Mouse (Mus musculus) monocyte, adult 5-6 weeks (primary cell): ENCODE measurements around the gene Ang. TPM values are rescaled to one million over a fixed set of nuclear protein-coding genes. Genes with fewer than 3 reads are reported as not detected.
A peak's percentile ranks its signal among the peaks of the same experiment; 100 is the strongest.

ENCODE experiments used
- ATAC-seq: fragments of 153-309, 156-312 bp; replicated peaks from 2 replicates; pipeline ENCODE4 v1.8.0; 2017; ENCODE audit warnings: mild to moderate bottlenecking; ENCODE audit not compliant: low TSS enrichment, insufficient number of reproducible peaks, severe bottlenecking, poor library complexity, low FRiP score
- total RNA-seq: library from RNA; stranded (forward); fragments of 200-1000, 200-491, 200-594 nt; gene quantifications from 3 replicates; pipeline ENCODE4 v1.2.3, GENCODE M21; 2017

Gene Ang
- total RNA-seq, result 0.75 to 1.2 TPM in 2 of 3 replicates, not detected in the other

- no peak for ATAC-seq
Measured at GRCm38 (mm10) chr14:51090921-51091900, at the start of gene Ang, which contains the start of gene Rnase4. Gene Ang (plus strand): TSS chr14:51091150. Gene Rnase4 (plus strand): TSS chr14:51091077.

GRCm38 (mm10) chr14:51041769-51042168, 49.2 kb upstream of the Ang start, which contains the start of gene Rnase9:
Gene Rnase9 (minus strand): TSS chr14:51041869.
- ATAC-seq, result no peak

- no peak for ATAC-seq
Measured at GRCm38 (mm10) chr14:51047846-51048245, 43.1 kb upstream of the Ang start.

GRCm38 (mm10) chr14:51050063-51050462, 40.9 kb upstream of the Ang start, which contains the start of gene Rnase11:
Gene Rnase11 (minus strand): TSS chr14:51050163.
- ATAC-seq, result no peak

- no peak for ATAC-seq
Measured at GRCm38 (mm10) chr14:51051941-51052340, 39.0 kb upstream of the Ang start.

- no peak for ATAC-seq
Measured at GRCm38 (mm10) chr14:51053176-51053575, 37.8 kb upstream of the Ang start.

- no peak for ATAC-seq
Measured at GRCm38 (mm10) chr14:51054243-51055237, 36.4 kb upstream of the Ang start.

- ATAC-seq, result 0 out of 2 replicates have a peak, but pooled peaks have one; percentile 19
Measured at GRCm38 (mm10) chr14:51057401-51057831, 33.5 kb upstream of the Ang start, which contains the start of gene Rnase12. Gene Rnase12 (minus strand): TSS chr14:51057661.

GRCm38 (mm10) chr14:51060761-51061160, 30.2 kb upstream of the Ang start:
- no peak for ATAC-seq

GRCm38 (mm10) chr14:51068956-51069355, 22.0 kb upstream of the Ang start:
- no peak for ATAC-seq

- no peak for ATAC-seq
Measured at GRCm38 (mm10) chr14:51069617-51070016, 21.3 kb upstream of the Ang start.

- ATAC-seq, result no peak
Measured at GRCm38 (mm10) chr14:51074335-51074734, 16.6 kb upstream of the Ang start, which contains the start of gene Olfr750. Gene Olfr750 (minus strand): TSS chr14:51074435.

GRCm38 (mm10) chr14:51079180-51079579, 11.8 kb upstream of the Ang start:
- no peak for ATAC-seq

GRCm38 (mm10) chr14:51081035-51081434, 9.9 kb upstream of the Ang start:
- no peak for ATAC-seq

- peak; percentile 36 for ATAC-seq
Measured at GRCm38 (mm10) chr14:51082599-51083581, 8.1 kb upstream of the Ang start.

GRCm38 (mm10) chr14:51083805-51084204, 7.1 kb upstream of the Ang start:
- ATAC-seq, result no peak

GRCm38 (mm10) chr14:51085086-51085485, 5.9 kb upstream of the Ang start:
- no peak for ATAC-seq
